Mouse (Mus musculus): ENCODE measurements at regions not wholly inside any gene's neighbourhood (a gene's known extent, or its start where the extent isn't known, plus 50 kb on each side); places are given as distances from the start of the nearest gene placed in this dataset.

- no peak for TF ChIP-seq CTCF (IDR thresholded peaks at IDR 0.05; ENCODE audit: low read depth, low read length)
- TF ChIP-seq POLR2A (IDR thresholded peaks at IDR 0.05; ENCODE audit: extremely low read depth, insufficient read depth, low read length), result no peak
Measured at GRCm38 (mm10) chr4:30933030-30933987, 1030.6 kb upstream of the Map3k7 start.
